Mouse (Mus musculus): ENCODE measurements around the gene Tmem141.

Gene Tmem141

GRCm38 (mm10) chr2:25607761-25608622, 13.8 kb downstream of the Tmem141 start, which contains the start of gene Rabl6:
Gene Rabl6, minus strand, starts transcription at chr2:25608521.
- DNase-seq = peak; percentile 95 to 96

GRCm38 (mm10) chr2:25602526-25602925, 19.3 kb downstream of the Tmem141 start:
- peak; percentile 52 to 54 for DNase-seq

- no peak for DNase-seq
Measured at GRCm38 (mm10) chr2:25600037-25600436, 21.8 kb downstream of the Tmem141 start.

- DNase-seq = no peak
Measured at GRCm38 (mm10) chr2:25598749-25599148, 23.1 kb downstream of the Tmem141 start.

- no peak for DNase-seq
Measured at GRCm38 (mm10) chr2:25596765-25597510, 24.9 kb downstream of the Tmem141 start.

- DNase-seq = peak; percentile 50 to 72
Measured at GRCm38 (mm10) chr2:25591863-25592262, 29.9 kb downstream of the Tmem141 start.

GRCm38 (mm10) chr2:25588227-25588907, 33.4 kb downstream of the Tmem141 start:
- DNase-seq = no peak

- DNase-seq = peak in 1 of 2 experiments; percentile 21
Measured at GRCm38 (mm10) chr2:25587290-25587689, 34.5 kb downstream of the Tmem141 start.

- peak; percentile 30 to 48 for DNase-seq
Measured at GRCm38 (mm10) chr2:25585601-25586000, 36.2 kb downstream of the Tmem141 start.

GRCm38 (mm10) chr2:25584856-25585255, 36.9 kb downstream of the Tmem141 start:
- DNase-seq = peak; percentile 36 to 41

- peak; percentile 60 to 74 for DNase-seq
Measured at GRCm38 (mm10) chr2:25584152-25584551, 37.7 kb downstream of the Tmem141 start.

GRCm38 (mm10) chr2:25583571-25583970, 38.2 kb downstream of the Tmem141 start:
- DNase-seq = peak; percentile 37 to 48

- DNase-seq = peak; percentile 53
Measured at GRCm38 (mm10) chr2:25583120-25583481, 38.7 kb downstream of the Tmem141 start.

- peak; percentile 62 to 68 for DNase-seq
Measured at GRCm38 (mm10) chr2:25582466-25583119, 39.2 kb downstream of the Tmem141 start.

- peak; percentile 92 for DNase-seq
Measured at GRCm38 (mm10) chr2:25581901-25582301, 39.9 kb downstream of the Tmem141 start.

- DNase-seq = peak; percentile 85 to 87
Measured at GRCm38 (mm10) chr2:25581294-25581864, 40.4 kb downstream of the Tmem141 start, which contains the start of gene Ajm1. Gene Ajm1, minus strand, starts transcription at chr2:25581757.

GRCm38 (mm10) chr2:25580621-25581101, 41.1 kb downstream of the Tmem141 start:
- DNase-seq = peak; percentile 64 to 65

GRCm38 (mm10) chr2:25579737-25580460, 41.9 kb downstream of the Tmem141 start:
- DNase-seq = peak; percentile 83 to 89

GRCm38 (mm10) chr2:25578796-25579736, 42.7 kb downstream of the Tmem141 start:
- DNase-seq = peak; percentile 74 to 79
